Mouse (Mus musculus) forebrain, embryonic 10.5 days (tissue): ENCODE results near the gene Ccdc148. TPM values are rescaled to one million over a fixed set of nuclear protein-coding genes. Genes with fewer than 3 reads are reported as not detected.

Experiments
- DNase-seq: peaks from one replicate; pipeline ENCODE4 v3.0.0-alpha.2; 2017; ENCODE audit warnings: low spot score; ENCODE audit errors: extremely low spot score
- H3K27ac ChIP-seq: fragments of 300-500 bp; sonication (generic); 2 replicates; pipeline ENCODE4 v1.5.1; 2016; ENCODE audit warnings: mild to moderate bottlenecking
- H3K27me3 ChIP-seq: fragments of 300-500 bp; sonication (generic); 2 replicates; pipeline ENCODE4 v1.6.1; 2016; ENCODE audit warnings: mild to moderate bottlenecking; ENCODE audit not compliant: poor library complexity, severe bottlenecking
- H3K36me3 ChIP-seq: fragments of 300-500 bp; sonication (generic); replicated peaks from 2 replicates; pipeline ENCODE4 v1.6.1; 2016; ENCODE audit warnings: mild to moderate bottlenecking, moderate library complexity
- H3K4me1 ChIP-seq: fragments of 300-500 bp; sonication (generic); 2 replicates; pipeline ENCODE4 v1.6.1; 2016
- H3K4me3 ChIP-seq: fragments of 300-500 bp; sonication (generic); 2 replicates; pipeline ENCODE4 v1.5.1; 2016; ENCODE audit warnings: mild to moderate bottlenecking, moderate library complexity
- H3K9me3 ChIP-seq: fragments of 300-500 bp; sonication (generic); 2 replicates; pipeline ENCODE4 v1.6.1; 2016; ENCODE audit warnings: mild to moderate bottlenecking, moderate library complexity
- WGBS: fragments of 180-500 bp; shearing (Covaris S2); methylation state at CpG from one replicate; pipeline ENCODE4 v1.1.7; 2016; 5-methylcytosine and 5-hydroxymethylcytosine counted together
- polyA plus RNA-seq: library from polyadenylated mRNA; unstranded; fragments of >200 nt; fragmentation: Nextera tagmentation; extraction: Ambion mirVana; gene quantifications from 2 replicates; pipeline ENCODE4 v1.2.1, GENCODE M21; 2016

Ccdc148 gene
- polyA plus RNA-seq, 1 experiment from 2014 or later, result 1.3 TPM

- H3K9me3 ChIP-seq, result 0 out of 2 replicates have a peak, but pooled peaks cover 3% of the 10 kb centered on the region
- no peaks in the 10 kb centered on the region for H3K36me3 ChIP-seq
- no peak overlapping the region for H3K27ac ChIP-seq
- no peaks in the 10 kb centered on the region for H3K27me3 ChIP-seq
- DNase-seq, result no peak
- WGBS, result 98% methylated on average over 2 of the region's 2 CpGs
- no peak overlapping the region for H3K4me3 ChIP-seq
- H3K4me1 ChIP-seq, result no peaks in the 10 kb centered on the region
Observed at GRCm38 (mm10) chr2:58925551-58925950, 234.9 kb downstream of the Ccdc148 start.

GRCm38 (mm10) chr2:58918351-58918750 lies 242.1 kb downstream of the Ccdc148 start:
- 48% methylated on average over 4 of the region's 4 CpGs for WGBS
- DNase-seq, result no peak

GRCm38 (mm10) chr2:58912339-58912738 lies 248.1 kb downstream of the Ccdc148 start:
- no peak overlapping the region for H3K27ac ChIP-seq
- DNase-seq, result no peak

More at GRCm38 (mm10) chr2:58918351-58918750, 242.1 kb downstream of the Ccdc148 start:
- Histone ChIP-seq H3K27me3 (no peaks in the 10 kb centered on the region), H3K36me3 (no peaks in the 10 kb centered on the region), H3K4me3 (no peak overlapping the region), H3K4me1 (peaks cover 3% of the 10 kb centered on the region; the same call in 1 of the 2 replicates), H3K9me3 (peaks cover 1% of the 10 kb centered on the region; the same call in 1 of the 2 replicates), H3K27ac (no peak overlapping the region)

GRCm38 (mm10) chr2:58906814-58907516 lies 253.5 kb downstream of the Ccdc148 start:
- H3K27ac ChIP-seq, result no peak overlapping the region
- no peaks in the 10 kb centered on the region for H3K36me3 ChIP-seq
- no peaks in the 10 kb centered on the region for H3K27me3 ChIP-seq
- no peaks in the 10 kb centered on the region for H3K9me3 ChIP-seq
- peaks cover 9% of the 10 kb centered on the region; the same call in 1 of the 2 replicates for H3K4me1 ChIP-seq
- no peak for DNase-seq
- H3K4me3 ChIP-seq, result no peak overlapping the region
- WGBS, result 65% methylated on average over 14 of the region's 14 CpGs

More at GRCm38 (mm10) chr2:58912339-58912738, 248.1 kb downstream of the Ccdc148 start:
- no peak overlapping the region for H3K4me3 ChIP-seq
- H3K27me3 ChIP-seq, result no peaks in the 10 kb centered on the region
- WGBS, result 95% methylated on average over 9 of the region's 9 CpGs
- no peaks in the 10 kb centered on the region for H3K4me1 ChIP-seq
- H3K9me3 ChIP-seq, result peaks cover 3% of the 10 kb centered on the region; the same call in 1 of the 2 replicates
- no peaks in the 10 kb centered on the region for H3K36me3 ChIP-seq

- Histone ChIP-seq H3K9me3 (no peaks in the 10 kb centered on the region), H3K4me3 (no peak overlapping the region), H3K4me1 (peaks cover 9% of the 10 kb centered on the region; the same call in 1 of the 2 replicates), H3K36me3 (no peaks in the 10 kb centered on the region), H3K27ac (no peak overlapping the region), H3K27me3 (no peaks in the 10 kb centered on the region)
- WGBS, result 77% methylated on average over 4 of the region's 4 CpGs
- DNase-seq, result no peak
Observed at GRCm38 (mm10) chr2:58905057-58905456, 255.4 kb downstream of the Ccdc148 start.

- no peak for DNase-seq
- Histone ChIP-seq H3K27me3 (no peaks in the 10 kb centered on the region), H3K27ac (no peak overlapping the region), H3K9me3 (no peaks in the 10 kb centered on the region), H3K36me3 (no peaks in the 10 kb centered on the region), H3K4me1 (no peaks in the 10 kb centered on the region), H3K4me3 (no peak overlapping the region)
- WGBS, result 53% methylated on average over 3 of the region's 3 CpGs
Observed at GRCm38 (mm10) chr2:58879876-58880275, 280.6 kb downstream of the Ccdc148 start.

- Histone ChIP-seq H3K27me3 (no peaks in the 10 kb centered on the region), H3K36me3 (no peaks in the 10 kb centered on the region), H3K9me3 (no peaks in the 10 kb centered on the region), H3K4me3 (no peak within 1 kb of the TSS), H3K4me1 (no peaks in the 10 kb centered on the region), H3K27ac (no peak within 1 kb of the TSS)
- no peak for DNase-seq
- 92% methylated on average over 5 of the region's 5 CpGs for WGBS
Observed at GRCm38 (mm10) chr2:58859134-58859533, 301.3 kb downstream of the Ccdc148 start, which contains the start of gene Gm11099. Gm11099 (plus strand) TSS chr2:58859434.

- Histone ChIP-seq H3K27me3 (no peaks in the 10 kb centered on the region), H3K9me3 (no peaks in the 10 kb centered on the region), H3K4me3 (no peak overlapping the region), H3K4me1 (peaks cover 19% of the 10 kb centered on the region), H3K27ac (no peak overlapping the region), H3K36me3 (no peaks in the 10 kb centered on the region)
- WGBS, result 52% methylated on average over 10 of the region's 10 CpGs
- no peak for DNase-seq
Observed at GRCm38 (mm10) chr2:58844499-58844898, 316.0 kb downstream of the Ccdc148 start.

GRCm38 (mm10) chr2:58842443-58842842 lies 318.0 kb downstream of the Ccdc148 start:
- H3K4me3 ChIP-seq, result no peak overlapping the region
- H3K27ac ChIP-seq, result no peak overlapping the region
- 92% methylated on average over 4 of the region's 4 CpGs for WGBS
- H3K36me3 ChIP-seq, result no peaks in the 10 kb centered on the region
- H3K4me1 ChIP-seq, result peaks cover 11% of the 10 kb centered on the region
- H3K9me3 ChIP-seq, result no peaks in the 10 kb centered on the region
- no peak for DNase-seq
- H3K27me3 ChIP-seq, result no peaks in the 10 kb centered on the region

GRCm38 (mm10) chr2:58841021-58841420 lies 319.5 kb downstream of the Ccdc148 start:
- no peak for DNase-seq
- no peaks in the 10 kb centered on the region for H3K36me3 ChIP-seq
- no peak overlapping the region for H3K27ac ChIP-seq
- WGBS, result 91% methylated on average over 3 of the region's 3 CpGs
- peaks cover 11% of the 10 kb centered on the region for H3K4me1 ChIP-seq
- no peaks in the 10 kb centered on the region for H3K27me3 ChIP-seq
- no peaks in the 10 kb centered on the region for H3K9me3 ChIP-seq
- no peak overlapping the region for H3K4me3 ChIP-seq

- Histone ChIP-seq H3K4me1 (peaks cover 5% of the 10 kb centered on the region; the same call in 1 of the 2 replicates), H3K9me3 (no peaks in the 10 kb centered on the region), H3K4me3 (no peak overlapping the region), H3K27me3 (no peaks in the 10 kb centered on the region), H3K36me3 (no peaks in the 10 kb centered on the region), H3K27ac (no peak overlapping the region)
- DNase-seq, result no peak
- 92% methylated on average over 20 of the region's 20 CpGs for WGBS
Observed at GRCm38 (mm10) chr2:58832253-58832980, 328.1 kb downstream of the Ccdc148 start.

GRCm38 (mm10) chr2:58829981-58830742 lies 330.3 kb downstream of the Ccdc148 start:
- H3K9me3 ChIP-seq, result no peaks in the 10 kb centered on the region
- no peak for DNase-seq
- H3K36me3 ChIP-seq, result no peaks in the 10 kb centered on the region
- H3K4me1 ChIP-seq, result peaks cover 5% of the 10 kb centered on the region; the same call in 1 of the 2 replicates
- 74% methylated on average over 7 of the region's 7 CpGs for WGBS
- no peaks in the 10 kb centered on the region for H3K27me3 ChIP-seq
- H3K27ac ChIP-seq, result no peak overlapping the region
- no peak overlapping the region for H3K4me3 ChIP-seq
